Mouse (Mus musculus): ENCODE results near the gene Atf6.
A peak's percentile ranks its signal among the peaks of the same experiment; 100 is the strongest.

Atf6 gene

DNA sequence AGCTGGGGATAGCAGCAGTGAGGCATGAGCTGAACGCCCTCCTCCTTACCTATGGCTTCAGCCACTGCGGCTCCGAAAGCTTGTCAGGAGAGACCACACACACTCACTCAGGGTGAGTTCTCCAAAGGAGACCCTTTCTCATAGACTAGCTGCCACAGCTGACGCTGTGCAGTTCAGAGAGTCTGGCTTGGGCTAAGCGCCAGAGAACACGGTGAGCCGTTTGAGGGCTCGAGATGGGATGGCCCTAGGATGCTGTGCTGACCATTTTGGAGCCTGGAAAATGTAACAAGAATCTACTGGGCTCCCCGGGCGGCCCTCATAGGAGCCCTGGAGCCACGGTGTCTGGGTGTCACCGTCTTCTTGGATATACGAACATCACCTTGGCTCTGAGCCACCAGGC lies 208.3 kb downstream of the Atf6 start:
- DNase-seq (ENCODE audit: low spot score in 2 of 2) = no peak

DNA sequence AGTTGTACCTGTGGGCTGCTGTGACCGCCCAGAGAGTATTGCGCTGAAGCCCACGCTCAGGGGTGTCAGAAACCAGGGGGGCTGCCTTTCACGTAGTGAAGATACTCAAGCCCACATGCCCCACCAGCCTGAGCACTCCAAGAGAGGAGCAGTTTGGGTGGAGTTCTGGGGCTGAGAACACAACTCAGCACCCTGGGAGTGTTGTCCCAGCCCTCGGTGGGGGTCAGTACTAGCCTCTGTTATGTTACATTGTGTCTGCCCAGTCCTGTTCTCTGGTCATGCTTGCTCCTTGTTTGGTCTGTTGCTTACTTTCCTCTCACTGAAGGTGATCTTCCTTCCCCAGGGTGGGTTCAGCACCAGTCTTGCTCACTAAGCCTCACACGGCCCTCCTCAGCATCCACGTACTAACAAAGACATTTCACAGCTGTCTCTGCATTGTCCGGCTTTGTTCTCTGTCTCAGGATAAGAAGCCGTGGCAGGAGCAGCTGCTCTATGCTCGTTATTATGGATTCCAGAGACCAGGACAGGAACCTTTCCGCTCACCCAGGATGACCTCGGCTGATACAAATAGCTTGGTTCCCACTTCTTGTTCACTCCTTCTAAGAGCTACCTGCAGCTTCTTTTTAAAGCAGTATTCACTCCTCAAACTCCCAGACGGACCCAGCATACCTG lies 209.8 kb downstream of the Atf6 start:
- DNase-seq (ENCODE audit: low spot score in 2 of 2) = no peak

DNA sequence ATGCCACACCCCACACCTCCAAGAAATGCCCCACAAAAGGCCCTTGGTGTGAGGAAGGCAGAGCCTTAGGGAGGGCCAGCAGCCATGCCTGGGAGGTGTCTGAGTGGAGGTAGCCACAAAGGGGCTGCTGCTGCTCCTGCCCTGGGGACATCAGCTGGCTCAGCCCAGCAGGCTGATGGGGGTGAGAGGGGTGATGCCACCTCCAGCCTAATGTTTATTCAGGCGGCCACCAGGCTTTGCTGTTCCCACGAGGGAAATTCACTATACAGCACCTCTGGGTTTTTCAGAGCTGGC lies 210.4 kb downstream of the Atf6 start:
- no peak for DNase-seq (ENCODE audit: low spot score in 2 of 2)

DNA sequence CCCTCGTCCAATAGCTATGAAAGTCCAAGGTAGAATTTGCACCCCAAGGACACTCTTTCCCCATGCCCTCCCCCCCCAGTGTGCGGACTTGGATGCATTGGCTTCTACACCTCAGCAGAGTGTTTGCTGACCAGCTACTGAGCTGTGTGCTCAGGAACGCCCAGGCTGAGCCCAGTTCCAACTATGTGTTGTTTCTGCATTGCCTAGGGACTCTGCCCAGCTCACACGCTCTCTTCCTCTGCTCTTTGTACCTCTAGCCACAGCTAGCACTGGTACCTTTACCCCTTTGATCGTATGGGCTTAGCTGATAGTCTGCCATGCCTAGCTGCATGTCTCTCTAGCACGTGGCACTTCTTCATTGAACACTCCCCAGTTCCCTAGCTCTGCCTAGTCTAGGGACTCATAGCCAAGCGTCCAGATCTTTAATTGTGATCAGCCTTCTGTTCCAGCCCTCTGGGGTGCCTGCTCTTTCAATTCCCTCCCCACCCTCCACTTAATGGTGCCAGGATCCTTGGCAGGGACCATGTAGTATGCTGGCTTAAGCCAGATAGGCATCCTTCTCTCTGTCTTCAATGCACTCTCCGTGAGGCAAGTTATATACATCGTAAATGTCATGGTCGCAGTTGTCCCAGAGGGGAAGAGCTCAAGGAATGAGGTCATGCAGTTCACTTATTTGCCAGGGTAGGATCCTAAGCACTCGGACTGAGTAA lies 210.9 kb downstream of the Atf6 start:
- DNase-seq (ENCODE audit: low spot score in 2 of 2) = no peak

DNA sequence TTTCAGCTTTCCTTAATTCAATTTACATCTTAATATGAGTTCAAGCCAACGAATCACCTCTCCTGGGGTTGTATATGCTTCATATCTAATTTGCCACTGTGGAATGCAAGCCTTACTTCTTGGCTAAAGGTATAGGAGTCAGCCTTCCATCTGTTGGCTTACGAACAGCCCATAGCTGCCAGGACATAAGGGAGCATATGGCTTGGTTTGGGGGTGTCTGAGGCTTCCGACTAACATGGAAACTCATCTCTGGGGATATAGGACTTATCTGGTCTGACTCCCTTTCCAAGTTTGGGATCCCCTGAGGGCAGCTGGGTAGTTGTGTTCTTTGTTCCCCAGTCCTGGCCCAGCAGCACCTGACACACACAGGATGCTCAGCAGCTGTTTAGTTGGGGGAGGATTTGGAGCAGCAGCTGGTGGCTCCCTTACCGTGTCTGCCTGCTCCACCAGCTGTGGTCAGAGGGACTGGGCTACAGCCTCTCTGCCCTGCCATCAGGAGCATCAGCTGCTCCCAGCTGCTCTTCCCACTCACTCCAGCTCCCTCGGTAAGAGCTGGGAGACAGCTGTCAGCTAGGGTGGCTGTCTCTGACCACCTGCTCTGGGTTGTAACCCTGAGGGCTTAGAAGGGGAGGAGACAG lies 212.2 kb downstream of the Atf6 start:
- DNase-seq (ENCODE audit: low spot score in 2 of 2) = peak in 1 of 2 experiments; percentile 26
